Mouse (Mus musculus) CD4-positive, CD25-positive, alpha-beta regulatory T cell, adult 9 weeks (primary cell): ENCODE measurements around the gene Tmem230. TPM values are rescaled to one million over a fixed set of nuclear protein-coding genes. Genes with fewer than 3 reads are reported as not detected.

Source experiments
- polyA plus RNA-seq: library from polyadenylated mRNA; unstranded; fragments of 100-300 nt; shearing (Covaris generic); gene quantifications from one replicate; pipeline ENCODE4 v1.2.1, GENCODE M21; 2017

The Tmem230 gene
- polyA plus RNA-seq, result 53.8 TPM

DNA sequence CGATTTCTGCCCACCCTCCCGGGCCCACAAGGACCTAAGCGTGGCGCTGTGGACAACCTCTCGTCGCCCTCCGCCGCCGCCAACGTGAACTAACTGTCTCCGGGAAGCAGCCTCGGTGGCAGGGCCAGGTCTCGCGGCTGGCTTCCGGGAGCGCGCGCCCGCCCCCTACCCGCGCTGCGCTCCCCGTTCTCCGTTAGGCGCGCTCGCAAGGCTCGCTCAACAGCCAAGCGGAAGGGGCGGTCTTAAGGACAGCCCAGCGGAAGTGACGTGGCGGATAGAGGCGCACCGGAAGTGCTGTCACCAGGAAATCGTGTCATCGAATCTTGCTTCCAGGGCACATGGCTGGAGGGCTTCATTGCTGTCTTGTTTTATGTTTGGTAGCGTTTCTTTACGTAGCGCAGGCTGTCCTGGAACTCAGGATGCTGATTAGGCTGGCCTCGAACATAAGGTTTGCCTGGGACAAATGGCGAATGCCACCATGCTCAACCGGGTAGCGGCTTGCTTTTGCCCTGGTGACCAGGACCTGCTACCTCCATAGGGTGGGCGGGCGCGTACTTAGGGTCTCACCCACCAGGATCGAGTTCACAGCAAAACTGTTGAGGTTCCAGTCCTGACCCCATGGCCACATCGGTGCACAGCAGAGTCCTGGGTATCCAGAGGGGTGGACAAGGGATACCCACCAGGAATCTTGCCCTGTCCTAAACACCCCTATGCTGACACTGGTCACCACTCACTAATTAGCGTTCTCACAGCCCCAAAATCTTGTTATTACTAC is at the start of gene Tmem230:
Gene Tmem230, minus strand, starts transcription at position 269 of the 775 bp plus-strand sequence.

DNA sequence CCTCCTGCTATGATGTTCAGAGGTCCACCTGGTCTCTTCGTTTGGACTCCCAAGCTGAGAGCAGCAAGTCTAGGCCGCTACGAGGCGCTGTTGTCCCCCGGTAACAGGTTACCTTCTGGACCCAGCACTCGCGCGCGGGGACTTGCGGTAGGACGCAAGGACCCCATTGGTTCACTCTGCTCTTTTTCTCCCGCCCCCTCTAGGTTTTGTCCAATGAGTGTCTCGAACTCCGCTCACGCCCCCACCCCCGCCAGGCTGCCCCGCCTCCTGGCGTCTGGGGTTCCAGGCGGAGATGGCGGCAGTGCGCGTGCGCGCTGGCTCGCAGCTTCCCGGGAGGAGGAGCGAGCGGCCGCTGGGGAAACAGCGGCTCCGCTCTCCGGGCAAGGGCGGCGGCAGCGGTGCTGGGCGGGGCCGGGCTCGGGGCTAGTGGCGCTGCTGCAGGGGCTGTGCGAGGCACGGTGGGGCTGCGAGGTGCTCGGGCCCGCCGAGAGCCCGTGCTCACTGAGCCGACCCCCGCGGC is 15.3 kb upstream of the Tmem230 start, which contains the start of gene Cds2:
Gene Cds2, plus strand, starts transcription at position 270 of the 520 bp plus-strand sequence.

GRCm38 (mm10) chr2:132252542-132253528 is 5.2 kb upstream of the Tmem230 start, which contains the start of gene Pcna:
Gene Pcna, minus strand, starts transcription at chr2:132253314.

Other genes starting within 250 kb of the Tmem230 start
- gene Rassf2, start 217.5 kb downstream of the Tmem230 start, polyA plus RNA-seq, result 116 TPM
- gene Slc23a2, start 102.7 kb downstream of the Tmem230 start, polyA plus RNA-seq, result 29.9 TPM
- gene Pcna, start 5.5 kb upstream of the Tmem230 start, polyA plus RNA-seq, result 187 TPM
- 17.9 TPM for gene Cds2, start 15.3 kb upstream of the Tmem230 start, polyA plus RNA-seq
- gene Prokr2, start 137.6 kb upstream of the Tmem230 start, polyA plus RNA-seq, result 0.09 TPM